In the genomic region with DNA sequence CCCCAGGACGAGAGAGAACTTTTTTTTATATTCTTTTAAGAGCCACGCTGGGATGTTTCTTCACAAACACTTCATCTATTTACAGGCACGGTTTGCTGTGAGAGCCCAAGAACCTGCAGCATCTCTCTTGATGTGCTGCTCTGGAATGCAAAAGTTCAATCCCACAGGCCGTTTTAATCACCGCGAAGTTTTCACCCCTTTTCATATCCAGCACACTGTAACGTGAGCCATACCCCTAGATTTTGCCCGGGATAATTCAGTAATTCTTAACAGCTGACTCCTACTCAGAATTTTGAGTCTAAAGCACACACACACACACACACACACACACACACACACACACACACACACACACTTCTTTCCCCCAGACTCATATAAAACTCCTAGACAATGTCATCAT, we compare ENCODE assay signal across 16 mouse cellular contexts.
DNase-seq lines count a peak whose midpoint lies in the region; ATAC-seq lines count a peak whose summit lies in the region.
"Had no signal": no experiment of that assay in that cellular context is flagged by ENCODE, and none has a peak within 500 bp of the region (broad histone marks: within the 10 kb centered on the region; RNA-seq: fewer than 3 reads in every experiment).

No protein-coding gene starts in this region.

- H3K27ac ChIP-seq in lung, embryonic 15.5 days, result peak overlapping the region; percentile 1; the same call in 1 of the 2 replicates
- H3K27ac ChIP-seq in embryonic facial prominence, embryonic 12.5 days, result peak overlapping the region; percentile 54; the same call in 1 of the 2 replicates
- no peak overlapping the region for H3K27ac ChIP-seq in intestine, embryonic 14.5 days (ENCODE audit: low read depth)
- H3K27ac ChIP-seq: left cerebral cortex, adult 2 months; midbrain, embryonic 13.5 days; neural tube, embryonic 12.5 days had no signal

- peak overlapping the region; percentile 51 for H3K4me2 ChIP-seq in lung, embryonic 15.5 days
- peak overlapping the region; percentile 47 for H3K4me2 ChIP-seq in embryonic facial prominence, embryonic 12.5 days (replicated peaks)
- H3K4me2 ChIP-seq in intestine, embryonic 14.5 days (ENCODE audit: low read length), result peak overlapping the region; percentile 39
- H3K4me2 ChIP-seq: heart, embryonic 12.5 days; midbrain, embryonic 13.5 days; neural tube, embryonic 12.5 days had no signal

- no peaks in the 10 kb centered on the region for H3K27me3 ChIP-seq in lung, embryonic 15.5 days
- no peaks in the 10 kb centered on the region for H3K27me3 ChIP-seq in embryonic facial prominence, embryonic 12.5 days
- no peaks in the 10 kb centered on the region for H3K27me3 ChIP-seq in intestine, embryonic 14.5 days (replicated peaks; ENCODE audit: control insufficient read depth, insufficient read depth, low read length)
- H3K27me3 ChIP-seq: heart, embryonic 12.5 days; midbrain, embryonic 13.5 days; neural tube, embryonic 12.5 days had no signal

- H3K36me3 ChIP-seq in lung, embryonic 15.5 days, result no peaks in the 10 kb centered on the region
- no peaks in the 10 kb centered on the region for H3K36me3 ChIP-seq in embryonic facial prominence, embryonic 12.5 days
- no peaks in the 10 kb centered on the region for H3K36me3 ChIP-seq in intestine, embryonic 14.5 days (ENCODE audit: control insufficient read depth, insufficient read depth, low read length)
- H3K36me3 ChIP-seq: heart, embryonic 12.5 days; midbrain, embryonic 13.5 days; neural tube, embryonic 12.5 days had no signal

- ATAC-seq in lung, embryonic 15.5 days (ENCODE audit: borderline replicate concordance, extremely low read depth, low FRiP score, low TSS enrichment), result no peak
- peak; percentile 79; the same call in 1 of the 2 replicates for ATAC-seq in embryonic facial prominence, embryonic 12.5 days (ENCODE audit: insufficient number of reproducible peaks, insufficient read depth, low FRiP score, low TSS enrichment)
- ATAC-seq in intestine, embryonic 14.5 days (replicated peaks; ENCODE audit: low FRiP score, low TSS enrichment, low read depth), result no peak
- ATAC-seq: forebrain, embryonic 14.5 days; midbrain, embryonic 13.5 days had no signal

- H3K4me3 ChIP-seq in lung, embryonic 15.5 days, result peak overlapping the region; percentile 18
- H3K4me3 ChIP-seq in embryonic facial prominence, embryonic 12.5 days, result peak overlapping the region; percentile 18; the same call in 1 of the 2 replicates
- no peak overlapping the region for H3K4me3 ChIP-seq in intestine, embryonic 14.5 days (ENCODE audit: low read depth, low read length)
- H3K4me3 ChIP-seq: heart, embryonic 12.5 days; left cerebral cortex, adult 2 months; midbrain, embryonic 13.5 days; neural tube, embryonic 12.5 days had no signal

- peaks cover 27% of the 10 kb centered on the region for H3K4me1 ChIP-seq in lung, embryonic 15.5 days
- H3K4me1 ChIP-seq in embryonic facial prominence, embryonic 12.5 days, result peaks cover 20% of the 10 kb centered on the region
- peaks cover 5% of the 10 kb centered on the region for H3K4me1 ChIP-seq in intestine, embryonic 14.5 days (replicated peaks; ENCODE audit: control insufficient read depth, insufficient read depth, low read length)

- no peaks in the 10 kb centered on the region for H3K9me3 ChIP-seq in lung, embryonic 15.5 days
- H3K9me3 ChIP-seq in embryonic facial prominence, embryonic 12.5 days, result no peaks in the 10 kb centered on the region
- no peaks in the 10 kb centered on the region for H3K9me3 ChIP-seq in intestine, embryonic 14.5 days (ENCODE audit: control insufficient read depth, low read length)
- H3K9me3 ChIP-seq: heart, embryonic 12.5 days; midbrain, embryonic 13.5 days; neural tube, embryonic 12.5 days had no signal

- no peak for DNase-seq in lung, postnatal 14 days
- DNase-seq in intestine, embryonic 14.5 days (ENCODE audit: low spot score), result no peak
- DNase-seq in mesoderm, embryonic 11.5 days (ENCODE audit: low read depth, low spot score), result peak; percentile 51
- DNase-seq in layer of hippocampus, postnatal 25 days (ENCODE audit: extremely low spot score in 1 of 2, low spot score in 1 of 2), result no peak
- DNase-seq in kidney, adult 8-10 months, result no peak
- DNase-seq in left cerebral cortex, adult 11 months (ENCODE audit: low spot score), result no peak
- DNase-seq: cerebellum, adult 11 months; gastrocnemius, postnatal 14 days; kidney, adult 2 months had no signal

- 10% methylated on average over 8 of the region's 8 CpGs for WGBS in lung, embryonic 15.5 days
- WGBS in embryonic facial prominence, embryonic 12.5 days, result 10% methylated on average over 8 of the region's 8 CpGs
- 21% methylated on average over 8 of the region's 8 CpGs for WGBS in intestine, embryonic 14.5 days

- H3K9ac ChIP-seq in lung, embryonic 15.5 days, result no peak overlapping the region
- no peak overlapping the region for H3K9ac ChIP-seq in embryonic facial prominence, embryonic 12.5 days
- H3K9ac ChIP-seq in intestine, embryonic 14.5 days (ENCODE audit: low read length), result no peak overlapping the region
- H3K9ac ChIP-seq: heart, embryonic 12.5 days; midbrain, embryonic 13.5 days; neural tube, embryonic 12.5 days had no signal
